Mouse (Mus musculus) E14TG2a.4 (cell line): ENCODE measurements at regions not wholly inside any gene's neighbourhood (a gene's known extent, or its start where the extent isn't known, plus 50 kb on each side); places are given as distances from the start of the nearest gene placed in this dataset.

ENCODE experiments used
- H3K27me3 ChIP-seq: 2 replicates; pipeline ENCODE4 v1.6.1; 2014; ENCODE audit warnings: low read length, control low read depth; ENCODE audit not compliant: insufficient read depth
- H3K36me3 ChIP-seq: 2 replicates; pipeline ENCODE4 v1.6.1; 2014; ENCODE audit warnings: low read length, control low read depth; ENCODE audit not compliant: insufficient read depth
- H3K4me1 ChIP-seq: replicated peaks from 2 replicates; pipeline ENCODE4 v1.6.1; 2014; ENCODE audit warnings: low read depth, low read length, control low read depth
- H3K4me3 ChIP-seq: replicated peaks from 2 replicates; pipeline ENCODE4 v1.5.1; 2014; ENCODE audit warnings: mild to moderate bottlenecking, low read length
- H3K9me3 ChIP-seq: 2 replicates; pipeline ENCODE4 v1.6.1; 2014; ENCODE audit warnings: low read length, control low read depth
- CTCF ChIP-seq: conservative IDR thresholded peaks from 2 replicates; pipeline ENCODE4 v1.5.1; 2014; ENCODE audit warnings: low read length
- NANOG ChIP-seq: IDR thresholded peaks from 2 replicates; pipeline ENCODE4 v1.6.1; 2014; ENCODE audit warnings: borderline replicate concordance, low read length, mixed read lengths
- POU5F1 ChIP-seq: IDR thresholded peaks from 2 replicates; pipeline ENCODE4 v1.6.1; 2014; ENCODE audit warnings: low read length, borderline replicate concordance

GRCm38 (mm10) chr6:58101605-58102004 is 86.6 kb upstream of the Vmn1r26 start:
- no peaks in the 10 kb centered on the region for H3K9me3 ChIP-seq
- no peaks in the 10 kb centered on the region for H3K36me3 ChIP-seq
- H3K4me1 ChIP-seq = no peaks in the 10 kb centered on the region
- H3K27me3 ChIP-seq = no peaks in the 10 kb centered on the region
- TF ChIP-seq CTCF (peak; percentile 41), POU5F1 (no peak), NANOG (no peak)
- H3K4me3 ChIP-seq = no peak overlapping the region
